Mouse (Mus musculus): ENCODE results near the gene Nxph3. TPM values are rescaled to one million over a fixed set of nuclear protein-coding genes. Genes with fewer than 3 reads are reported as not detected.
"Not testable (repeated sequence)": the region's sequence is repeated elsewhere in the genome, so short reads cannot be mapped to it uniquely, and the experiment has no call there.

The Nxph3 gene
- polyA plus RNA-seq, 1 experiment from 2014 or later: 2.0 TPM

GRCm38 (mm10) chr11:95507041-95507716, 7.2 kb downstream of the Nxph3 start:
- Histone ChIP-seq H3K4me3 (replicated peaks) (no peak overlapping the region), H3K36me3 (no peaks in the 10 kb centered on the region), H3K4me1 (no peaks in the 10 kb centered on the region), H3K9ac (replicated peaks) (no peak overlapping the region), H3K27me3 (replicated peaks) (peaks cover 16% of the 10 kb centered on the region), H3K9me3 (replicated peaks) (no peaks in the 10 kb centered on the region), H3K27ac (replicated peaks) (no peak overlapping the region), H3K4me2 (no peak overlapping the region)
- ATAC-seq (ENCODE audit: low FRiP score): no peak
- 50% methylated on average over 12 of the region's 12 CpGs for WGBS

DNA sequence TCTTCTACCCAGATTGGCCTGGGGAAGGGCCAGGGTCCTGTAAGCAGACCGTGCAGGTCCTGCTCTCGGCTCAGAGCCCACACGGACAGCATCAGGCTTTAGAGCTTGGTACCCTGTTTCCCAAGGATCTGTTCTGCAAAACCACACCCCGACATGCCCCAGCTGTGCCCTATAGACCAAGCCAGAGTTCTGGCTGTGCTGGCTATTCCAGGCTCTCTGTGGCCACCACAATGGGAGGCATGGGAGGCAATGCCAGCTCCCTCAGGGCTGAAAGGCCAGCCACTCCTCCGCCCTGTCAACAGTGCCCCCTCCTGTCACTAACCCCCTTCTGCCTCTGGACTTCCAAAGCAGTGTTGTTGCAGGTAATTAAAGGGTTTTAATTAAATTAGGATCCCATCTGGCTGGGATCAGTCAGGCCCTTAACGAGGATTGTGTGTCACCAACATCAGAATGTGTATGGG, 10.1 kb downstream of the Nxph3 start:
- WGBS: 54% methylated on average over 6 of the region's 6 CpGs
- Histone ChIP-seq H3K9ac (replicated peaks) (no peak overlapping the region), H3K4me2 (no peak overlapping the region), H3K4me1 (peaks cover 5% of the 10 kb centered on the region; the same call in 1 of the 2 replicates), H3K4me3 (replicated peaks) (no peak overlapping the region), H3K27ac (replicated peaks) (no peak overlapping the region), H3K9me3 (replicated peaks) (no peaks in the 10 kb centered on the region), H3K36me3 (no peaks in the 10 kb centered on the region), H3K27me3 (replicated peaks) (peaks cover 4% of the 10 kb centered on the region; the same call in 1 of the 2 replicates)
- ATAC-seq (ENCODE audit: low FRiP score): no peak

- Histone ChIP-seq H3K4me1 (peaks cover 5% of the 10 kb centered on the region; the same call in 1 of the 2 replicates), H3K27me3 (replicated peaks) (peaks cover 2% of the 10 kb centered on the region; the same call in 1 of the 2 replicates), H3K9me3 (replicated peaks) (no peaks in the 10 kb centered on the region), H3K4me3 (replicated peaks) (no peak overlapping the region), H3K27ac (replicated peaks) (no peak overlapping the region), H3K36me3 (no peaks in the 10 kb centered on the region), H3K4me2 (no peak overlapping the region), H3K9ac (replicated peaks) (no peak overlapping the region)
- no peak for ATAC-seq (ENCODE audit: low FRiP score)
- WGBS: 47% methylated on average over 10 of the region's 10 CpGs
These were observed 10.7 kb downstream of the Nxph3 start for GRCm38 (mm10) chr11:95503581-95504180.

GRCm38 (mm10) chr11:95501826-95502225, 12.5 kb downstream of the Nxph3 start:
- WGBS: 89% methylated on average over 8 of the region's 8 CpGs
- H3K36me3 ChIP-seq; ATAC-seq (ENCODE audit: low FRiP score): not testable (repeated sequence)

DNA sequence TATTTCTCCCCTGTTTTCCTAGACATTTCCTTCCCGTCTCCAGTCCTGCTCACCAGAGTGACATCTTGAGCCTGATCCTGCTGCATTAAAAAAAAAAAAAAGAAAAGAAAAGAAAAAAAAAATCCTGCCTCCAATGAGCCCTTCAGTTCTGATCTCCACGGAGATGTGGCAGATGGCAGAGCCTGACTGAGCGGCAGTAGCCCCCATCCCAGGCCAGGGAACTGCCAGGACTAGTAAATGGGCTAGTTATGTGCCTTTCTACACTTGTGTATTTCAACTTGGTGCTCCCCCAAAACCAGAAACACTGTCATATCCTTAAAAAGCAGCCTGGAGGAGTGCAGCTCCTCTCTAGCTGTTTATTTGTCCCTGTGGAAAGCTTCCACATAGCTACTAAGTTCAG, 13.5 kb downstream of the Nxph3 start:
- H3K27ac ChIP-seq (replicated peaks): no peak overlapping the region
- H3K4me1 ChIP-seq: peaks cover 5% of the 10 kb centered on the region; the same call in 1 of the 2 replicates
- H3K9ac ChIP-seq (replicated peaks): no peak overlapping the region
- ATAC-seq (ENCODE audit: low FRiP score): no peak
- no peaks in the 10 kb centered on the region for H3K9me3 ChIP-seq (replicated peaks)
- no peak overlapping the region for H3K4me2 ChIP-seq
- no peaks in the 10 kb centered on the region for H3K27me3 ChIP-seq (replicated peaks)
- H3K4me3 ChIP-seq (replicated peaks): no peak overlapping the region
- WGBS: 29% methylated on average over 3 of the region's 3 CpGs
- peaks cover 3% of the 10 kb centered on the region; the same call in 1 of the 2 replicates for H3K36me3 ChIP-seq

More at GRCm38 (mm10) chr11:95501826-95502225, 12.5 kb downstream of the Nxph3 start:
- not testable (repeated sequence) for H3K9me3 ChIP-seq (replicated peaks); H3K27ac ChIP-seq (replicated peaks); H3K9ac ChIP-seq (replicated peaks); H3K4me3 ChIP-seq (replicated peaks); H3K27me3 ChIP-seq (replicated peaks); H3K4me1 ChIP-seq; H3K4me2 ChIP-seq

- Histone ChIP-seq H3K4me1 (peaks cover 5% of the 10 kb centered on the region; the same call in 1 of the 2 replicates), H3K9ac (replicated peaks) (no peak overlapping the region), H3K4me2 (no peak overlapping the region), H3K27ac (replicated peaks) (no peak overlapping the region), H3K27me3 (replicated peaks) (no peaks in the 10 kb centered on the region), H3K36me3 (peaks cover 4% of the 10 kb centered on the region; the same call in 1 of the 2 replicates), H3K4me3 (replicated peaks) (no peak overlapping the region), H3K9me3 (replicated peaks) (no peaks in the 10 kb centered on the region)
- WGBS: 52% methylated on average over 4 of the region's 4 CpGs
- no peak for ATAC-seq (ENCODE audit: low FRiP score)
These were observed 14.0 kb downstream of the Nxph3 start for GRCm38 (mm10) chr11:95500412-95500811.

GRCm38 (mm10) chr11:95497921-95498320, 16.4 kb downstream of the Nxph3 start:
- H3K27me3 ChIP-seq (replicated peaks): no peaks in the 10 kb centered on the region
- peaks cover 25% of the 10 kb centered on the region for H3K36me3 ChIP-seq
- H3K9me3 ChIP-seq (replicated peaks): no peaks in the 10 kb centered on the region
- H3K9ac ChIP-seq (replicated peaks): no peak overlapping the region
- peaks cover 5% of the 10 kb centered on the region; the same call in 1 of the 2 replicates for H3K4me1 ChIP-seq
- H3K27ac ChIP-seq (replicated peaks): no peak overlapping the region
- WGBS: 90% methylated on average over 5 of the region's 5 CpGs
- H3K4me2 ChIP-seq: no peak overlapping the region
- ATAC-seq (ENCODE audit: low FRiP score): no peak
- H3K4me3 ChIP-seq (replicated peaks): no peak overlapping the region

DNA sequence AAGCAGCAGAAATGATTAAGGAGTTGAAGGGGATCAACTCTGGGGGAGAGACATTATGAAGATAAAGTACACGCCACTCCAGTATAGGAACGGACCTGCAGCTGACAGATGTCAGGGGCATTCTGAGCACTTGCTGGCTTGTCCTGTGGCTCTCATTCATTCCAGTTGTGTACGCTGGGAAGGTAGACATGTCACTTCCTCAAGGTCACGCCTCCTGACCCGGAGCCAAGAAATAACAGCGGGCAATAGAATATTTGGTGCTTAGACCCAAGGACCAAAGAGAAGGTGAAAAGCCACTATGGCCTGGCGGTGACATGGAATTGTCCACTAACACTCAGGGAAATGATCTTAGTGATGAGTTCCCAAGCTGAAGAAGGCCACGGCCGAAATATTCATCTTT, 18.5 kb downstream of the Nxph3 start:
- no peak overlapping the region for H3K4me2 ChIP-seq
- ATAC-seq (ENCODE audit: low FRiP score): no peak
- H3K9me3 ChIP-seq (replicated peaks): no peaks in the 10 kb centered on the region
- H3K27me3 ChIP-seq (replicated peaks): no peaks in the 10 kb centered on the region
- H3K4me1 ChIP-seq: peaks cover 5% of the 10 kb centered on the region; the same call in 1 of the 2 replicates
- no peak overlapping the region for H3K9ac ChIP-seq (replicated peaks)
- H3K36me3 ChIP-seq: peaks cover 40% of the 10 kb centered on the region
- no peak overlapping the region for H3K27ac ChIP-seq (replicated peaks)
- H3K4me3 ChIP-seq (replicated peaks): no peak overlapping the region
- 92% methylated on average over 9 of the region's 9 CpGs for WGBS

- Histone ChIP-seq H3K27ac (replicated peaks) (no peak overlapping the region), H3K36me3 (peaks cover 54% of the 10 kb centered on the region), H3K4me1 (no peaks in the 10 kb centered on the region), H3K9me3 (replicated peaks) (no peaks in the 10 kb centered on the region), H3K4me2 (no peak overlapping the region), H3K9ac (replicated peaks) (no peak overlapping the region), H3K4me3 (replicated peaks) (no peak overlapping the region), H3K27me3 (replicated peaks) (no peaks in the 10 kb centered on the region)
- WGBS: 80% methylated on average over 3 of the region's 3 CpGs
- ATAC-seq (ENCODE audit: low FRiP score): no peak
These were observed 20.0 kb downstream of the Nxph3 start for GRCm38 (mm10) chr11:95494374-95494773.

DNA sequence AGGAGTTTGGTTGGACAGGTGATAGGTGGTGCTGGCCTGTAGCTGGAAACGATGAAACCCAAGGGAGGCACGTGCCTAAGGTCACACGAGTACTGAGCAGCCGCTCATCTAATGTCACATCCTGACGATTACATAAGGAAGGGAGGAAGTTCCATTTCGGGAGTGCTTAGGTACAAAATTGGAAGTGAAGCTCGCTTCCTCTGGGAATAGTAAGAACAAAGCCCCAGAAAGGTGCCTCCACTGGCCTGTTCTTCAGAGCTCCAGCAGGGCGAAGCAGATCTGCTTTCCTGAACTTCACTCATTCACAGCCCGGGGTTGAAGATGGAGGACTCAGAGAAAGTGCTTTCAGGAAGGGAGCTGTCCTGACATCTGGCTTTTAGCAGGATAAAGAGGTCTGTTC, 20.4 kb downstream of the Nxph3 start:
- Histone ChIP-seq H3K4me2 (no peak overlapping the region), H3K4me3 (replicated peaks) (no peak overlapping the region), H3K27me3 (replicated peaks) (no peaks in the 10 kb centered on the region), H3K9ac (replicated peaks) (no peak overlapping the region), H3K36me3 (peaks cover 58% of the 10 kb centered on the region), H3K9me3 (replicated peaks) (no peaks in the 10 kb centered on the region), H3K27ac (replicated peaks) (no peak overlapping the region), H3K4me1 (no peaks in the 10 kb centered on the region)
- no peak for ATAC-seq (ENCODE audit: low FRiP score)
- 94% methylated on average over 9 of the region's 9 CpGs for WGBS

- Histone ChIP-seq H3K36me3 (peaks cover 62% of the 10 kb centered on the region), H3K27me3 (replicated peaks) (no peaks in the 10 kb centered on the region), H3K4me2 (no peak overlapping the region), H3K4me3 (replicated peaks) (no peak overlapping the region), H3K9me3 (replicated peaks) (no peaks in the 10 kb centered on the region), H3K4me1 (no peaks in the 10 kb centered on the region), H3K9ac (replicated peaks) (no peak overlapping the region), H3K27ac (replicated peaks) (no peak overlapping the region)
- ATAC-seq (ENCODE audit: low FRiP score): no peak
- WGBS: 90% methylated on average over 4 of the region's 4 CpGs
These were observed 21.4 kb downstream of the Nxph3 start for GRCm38 (mm10) chr11:95493010-95493409.

DNA sequence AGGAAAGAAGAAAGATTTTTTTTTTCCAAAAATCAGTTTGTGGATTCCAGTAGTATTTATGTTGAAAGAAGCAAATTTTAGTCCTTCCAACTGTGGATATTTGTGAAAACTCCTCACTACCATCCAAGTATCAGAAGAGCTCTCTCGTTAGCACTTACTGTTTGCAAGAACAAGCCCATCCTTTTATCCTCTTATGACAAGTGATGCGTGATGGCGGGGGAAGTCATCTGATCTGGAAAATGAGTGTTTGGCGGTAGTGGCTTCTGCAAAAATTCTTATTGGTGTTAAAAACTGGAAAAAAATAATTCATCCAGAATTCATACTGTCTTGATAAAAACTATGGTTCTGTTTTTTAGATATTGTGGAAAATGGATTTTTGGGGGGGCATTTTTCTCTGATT, 22.1 kb downstream of the Nxph3 start:
- 87% methylated on average over 4 of the region's 4 CpGs for WGBS
- no peak overlapping the region for H3K9ac ChIP-seq (replicated peaks)
- H3K4me1 ChIP-seq: no peaks in the 10 kb centered on the region
- H3K27ac ChIP-seq (replicated peaks): no peak overlapping the region
- H3K4me2 ChIP-seq: no peak overlapping the region
- ATAC-seq (ENCODE audit: low FRiP score): no peak
- no peaks in the 10 kb centered on the region for H3K27me3 ChIP-seq (replicated peaks)
- peaks cover 64% of the 10 kb centered on the region for H3K36me3 ChIP-seq
- H3K4me3 ChIP-seq (replicated peaks): no peak overlapping the region
- H3K9me3 ChIP-seq (replicated peaks): no peaks in the 10 kb centered on the region

Data from neural tube, embryonic 15.5 days (tissue).